Mouse (Mus musculus): Measurements from ENCODE around the gene Lypd6.

DNA sequence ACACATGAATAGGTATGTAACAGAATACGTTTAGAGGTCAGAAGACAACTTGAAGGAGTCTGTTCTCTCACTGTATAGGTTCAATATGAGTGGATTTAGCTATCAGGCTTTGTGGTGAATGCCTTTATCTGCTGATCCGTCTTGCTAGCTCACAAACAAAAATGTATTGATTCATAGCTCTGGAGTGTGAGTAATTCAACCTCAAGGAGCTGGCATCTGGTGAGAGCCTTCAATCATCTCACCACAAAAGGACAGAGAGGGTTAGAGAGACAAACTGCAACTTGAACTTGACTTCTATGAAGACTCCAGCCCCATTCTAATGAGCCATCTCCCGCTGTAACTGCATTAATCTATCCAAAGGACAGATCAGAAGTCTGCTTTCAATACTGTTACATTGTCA, 40.6 kb downstream of the Lypd6 start:
- TF ChIP-seq CTCF (IDR thresholded peaks at IDR 0.05; ENCODE audit: low read depth) (no peak), EP300 (optimal IDR thresholded peaks at IDR 0.05) (no peak)
